Mouse (Mus musculus) adrenal gland, postnatal 4 days (tissue): ENCODE measurements around the gene Wipf3. TPM values are rescaled to one million over a fixed set of nuclear protein-coding genes. Genes with fewer than 3 reads are reported as not detected.

ENCODE experiments used
- DNase-seq, 2 experiments: peaks; one replicate each; pipeline ENCODE4 v3.0.0; 2021 to 2022; ENCODE audit warnings: low spot score in 2 of 2, mixed read lengths in 2 of 2
- long read RNA-seq, 2 experiments: library from polyadenylated mRNA; stranded (forward); transcript quantifications; one replicate each; pipeline ENCODE4 v2.0.0; 2021
- total RNA-seq, 2 experiments: library from RNA; stranded (reverse); gene quantifications; 2 replicates each; pipeline ENCODE4 v1.2.3; 2021

The Wipf3 gene
- total RNA-seq = 1 to 10 TPM; 2.7 to 4.3 TPM
- long read RNA-seq, experiment 1, partial matches to known transcripts = 0 of 1 reads
- long read RNA-seq, experiment 1, other reads (novel, unspliced or antisense) = 1 of 1 reads
- long read RNA-seq, experiment 2 = 0 reads

- peak in 1 of 2 experiments; percentile 8 for DNase-seq
Observed at GRCm38 (mm10) chr6:54429447-54430194, at the start of gene Wipf3. Wipf3 (plus strand) TSS chr6:54429603.

GRCm38 (mm10) chr6:54382636-54383035 is 46.8 kb upstream of the Wipf3 start:
- DNase-seq = no peak

- DNase-seq = no peak
Observed at GRCm38 (mm10) chr6:54383893-54384524, 45.4 kb upstream of the Wipf3 start.

GRCm38 (mm10) chr6:54384777-54385176 is 44.6 kb upstream of the Wipf3 start:
- DNase-seq = no peak

- DNase-seq = no peak
Observed at GRCm38 (mm10) chr6:54386429-54386828, 43.0 kb upstream of the Wipf3 start.

GRCm38 (mm10) chr6:54387044-54387443 is 42.4 kb upstream of the Wipf3 start:
- no peak for DNase-seq

GRCm38 (mm10) chr6:54387751-54388150 is 41.7 kb upstream of the Wipf3 start:
- DNase-seq = no peak

GRCm38 (mm10) chr6:54388690-54389275 is 40.6 kb upstream of the Wipf3 start:
- DNase-seq = no peak

GRCm38 (mm10) chr6:54391765-54392164 is 37.6 kb upstream of the Wipf3 start:
- no peak for DNase-seq

- DNase-seq = no peak
Observed at GRCm38 (mm10) chr6:54393886-54394285, 35.5 kb upstream of the Wipf3 start.

- no peak for DNase-seq
Observed at GRCm38 (mm10) chr6:54399194-54399923, 30.0 kb upstream of the Wipf3 start.

GRCm38 (mm10) chr6:54401503-54401902 is 27.9 kb upstream of the Wipf3 start:
- no peak for DNase-seq

GRCm38 (mm10) chr6:54404916-54405315 is 24.5 kb upstream of the Wipf3 start:
- DNase-seq = no peak

GRCm38 (mm10) chr6:54406116-54406515 is 23.3 kb upstream of the Wipf3 start:
- no peak for DNase-seq

GRCm38 (mm10) chr6:54409271-54409670 is 20.1 kb upstream of the Wipf3 start:
- no peak for DNase-seq

- DNase-seq = no peak
Observed at GRCm38 (mm10) chr6:54410451-54410850, 19.0 kb upstream of the Wipf3 start.

GRCm38 (mm10) chr6:54411591-54411990 is 17.8 kb upstream of the Wipf3 start:
- no peak for DNase-seq

- DNase-seq = no peak
Observed at GRCm38 (mm10) chr6:54412879-54413278, 16.5 kb upstream of the Wipf3 start.

- no peak for DNase-seq
Observed at GRCm38 (mm10) chr6:54425230-54425629, 4.2 kb upstream of the Wipf3 start.

- no peak for DNase-seq
Observed at GRCm38 (mm10) chr6:54428850-54429446, 455 bp upstream of the Wipf3 start.

GRCm38 (mm10) chr6:54430221-54430620 is 818 bp downstream of the Wipf3 start:
- DNase-seq = no peak
